Mouse (Mus musculus) brain, embryonic 14.5 days (tissue): ENCODE data around the gene Zfp462.

Source experiments
- CTCF ChIP-seq: fragments of 200-500 bp; IDR thresholded peaks from 2 replicates; pipeline ENCODE4 v1.5.1; 2012; ENCODE audit warnings: inconsistent platforms, mild to moderate bottlenecking, moderate library complexity, borderline replicate concordance; ENCODE audit not compliant: insufficient read depth, insufficient read length; ENCODE audit errors: extremely low read depth
- POLR2A ChIP-seq: fragments of 200-500 bp; IDR thresholded peaks from 2 replicates; pipeline ENCODE4 v1.6.1; 2012; ENCODE audit warnings: mild to moderate bottlenecking, inconsistent platforms, borderline replicate concordance; ENCODE audit not compliant: poor library complexity, insufficient read depth, insufficient read length, severe bottlenecking; ENCODE audit errors: extremely low read depth

DNA sequence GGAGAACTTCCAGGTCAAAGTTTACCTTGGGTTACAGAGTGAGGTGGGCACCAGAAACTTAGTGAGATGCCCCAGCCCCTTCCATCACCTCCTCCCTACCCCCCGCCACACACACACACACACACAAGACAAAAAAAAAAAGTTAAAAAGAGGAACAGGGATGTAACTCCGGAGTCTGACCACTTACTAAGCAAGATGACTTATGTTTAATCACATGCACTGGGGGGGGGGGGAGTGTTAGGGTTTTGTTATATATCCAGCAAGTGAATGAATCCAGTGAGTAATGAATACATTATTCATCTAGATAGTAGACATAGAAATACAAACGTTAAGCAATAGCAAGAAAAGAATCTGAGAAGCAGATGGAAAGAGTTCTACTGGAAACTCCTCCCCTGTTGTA is 157.5 kb downstream of the Zfp462 start:
- no peak for TF ChIP-seq CTCF
- TF ChIP-seq POLR2A = no peak
